Mouse (Mus musculus): ENCODE results near the gene Slc23a2.

Slc23a2 gene

GRCm38 (mm10) chr2:132144971-132145691 is at the start of gene Slc23a2:
Gene Slc23a2, minus strand, starts transcription at chr2:132145108.
- in situ Hi-C loops (cut with MboI, MseI): loop anchor here (5.0 kb wide), 1 partner anchor 92 kb away; no protein-coding TSS in a partner anchor

GRCm38 (mm10) chr2:132190602-132191161 is 45.8 kb upstream of the Slc23a2 start:
- in situ Hi-C loops (cut with MboI, MseI): loop anchor here (10.0 kb wide), 1 partner anchor 596 kb away; no protein-coding TSS in a partner anchor

GRCm38 (mm10) chr2:132183874-132184273 is 39.0 kb upstream of the Slc23a2 start:
- in situ Hi-C loops (cut with MboI, MseI): no loop called here

- in situ Hi-C loops (cut with MboI, MseI): no loop called here
These were observed 35.7 kb upstream of the Slc23a2 start for GRCm38 (mm10) chr2:132180463-132181205.

GRCm38 (mm10) chr2:132179371-132179770 is 34.5 kb upstream of the Slc23a2 start:
- in situ Hi-C loops (cut with MboI, MseI): loop anchor here (10.0 kb wide), 1 partner anchor 535 kb away; no protein-coding TSS in a partner anchor

- in situ Hi-C loops (cut with MboI, MseI): loop anchor here (10.0 kb wide), 1 partner anchor 537 kb away; no protein-coding TSS in a partner anchor
These were observed 32.5 kb upstream of the Slc23a2 start for GRCm38 (mm10) chr2:132177406-132177805.

- in situ Hi-C loops (cut with MboI, MseI): loop anchor here (10.0 kb wide), 1 partner anchor 538 kb away; no protein-coding TSS in a partner anchor
These were observed 31.5 kb upstream of the Slc23a2 start for GRCm38 (mm10) chr2:132176289-132176848.

- in situ Hi-C loops (cut with MboI, MseI): loop anchor here (10.0 kb wide), 1 partner anchor 541 kb away; no protein-coding TSS in a partner anchor
These were observed 29.1 kb upstream of the Slc23a2 start for GRCm38 (mm10) chr2:132174048-132174447.

GRCm38 (mm10) chr2:132171939-132172338 is 27.0 kb upstream of the Slc23a2 start:
- in situ Hi-C loops (cut with MboI, MseI): loop anchor here (10.0 kb wide), 1 partner anchor 543 kb away; no protein-coding TSS in a partner anchor

- in situ Hi-C loops (cut with MboI, MseI): no loop called here
These were observed 24.2 kb upstream of the Slc23a2 start for GRCm38 (mm10) chr2:132169150-132169549.

- in situ Hi-C loops (cut with MboI, MseI): loop anchor here (5.0 kb wide), 1 partner anchor 59 kb away; no protein-coding TSS in a partner anchor
These were observed 18.7 kb upstream of the Slc23a2 start for GRCm38 (mm10) chr2:132163626-132164025.

GRCm38 (mm10) chr2:132157482-132157881 is 12.6 kb upstream of the Slc23a2 start:
- in situ Hi-C loops (cut with MboI, MseI): no loop called here

- in situ Hi-C loops (cut with MboI, MseI): no loop called here
These were observed 7.8 kb upstream of the Slc23a2 start for GRCm38 (mm10) chr2:132152670-132153069.

- in situ Hi-C loops (cut with MboI, MseI): no loop called here
These were observed 6.7 kb upstream of the Slc23a2 start for GRCm38 (mm10) chr2:132151592-132151991.

GRCm38 (mm10) chr2:132150926-132151325 is 6.0 kb upstream of the Slc23a2 start:
- in situ Hi-C loops (cut with MboI, MseI): no loop called here

- in situ Hi-C loops (cut with MboI, MseI): loop anchor here (5.0 kb wide), 1 partner anchor 91 kb away; no protein-coding TSS in a partner anchor
These were observed 1.6 kb upstream of the Slc23a2 start for GRCm38 (mm10) chr2:132146502-132146901.

GRCm38 (mm10) chr2:132143943-132144927 is 673 bp downstream of the Slc23a2 start:
- in situ Hi-C loops (cut with MboI, MseI): no loop called here

GRCm38 (mm10) chr2:132142606-132143005 is 2.3 kb downstream of the Slc23a2 start:
- in situ Hi-C loops (cut with MboI, MseI): no loop called here

- in situ Hi-C loops (cut with MboI, MseI): no loop called here
These were observed 4.4 kb downstream of the Slc23a2 start for GRCm38 (mm10) chr2:132140536-132140935.

- in situ Hi-C loops (cut with MboI, MseI): no loop called here
These were observed 5.8 kb downstream of the Slc23a2 start for GRCm38 (mm10) chr2:132139099-132139498.

Measured in T-helper 1 cell (primary cell).